Mouse (Mus musculus) heart, adult 11 months (tissue): ENCODE results near the gene Fam71e2.
A peak's percentile ranks its signal among the peaks of the same experiment; 100 is the strongest.
"Not testable (repeated sequence)": the region's sequence is repeated elsewhere in the genome, so short reads cannot be mapped to it uniquely, and the experiment has no call there.

Source experiments
- DNase-seq: peaks from one replicate; pipeline ENCODE4 v3.0.0; 2022

Fam71e2 gene

DNA sequence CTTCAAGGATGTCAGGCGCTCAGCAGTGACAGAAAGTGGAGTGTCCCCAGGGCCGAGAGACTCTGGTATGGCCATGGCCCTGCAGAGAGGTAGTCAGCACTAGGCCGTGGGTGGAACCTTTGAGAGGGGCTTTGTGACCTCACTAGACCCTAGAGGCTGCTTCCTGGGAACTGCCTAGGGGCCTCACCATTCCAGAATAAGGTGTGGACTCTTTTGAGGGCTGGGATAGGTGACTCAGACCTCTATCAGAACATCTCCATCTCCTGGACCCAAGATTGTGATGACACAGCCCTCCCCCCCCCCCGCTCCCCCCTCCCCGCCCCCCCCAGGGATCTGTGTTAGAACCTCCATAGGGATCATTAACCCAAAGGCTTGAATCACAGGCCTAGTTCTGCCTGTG, at the start of gene Fam71e2:
TSS of gene Fam71e2 (minus strand) at position 101 of the 400 bp plus-strand sequence.
- no peak for DNase-seq

GRCm38 (mm10) chr7:4816559-4816958, 45.5 kb upstream of the Fam71e2 start:
- DNase-seq = no peak

DNA sequence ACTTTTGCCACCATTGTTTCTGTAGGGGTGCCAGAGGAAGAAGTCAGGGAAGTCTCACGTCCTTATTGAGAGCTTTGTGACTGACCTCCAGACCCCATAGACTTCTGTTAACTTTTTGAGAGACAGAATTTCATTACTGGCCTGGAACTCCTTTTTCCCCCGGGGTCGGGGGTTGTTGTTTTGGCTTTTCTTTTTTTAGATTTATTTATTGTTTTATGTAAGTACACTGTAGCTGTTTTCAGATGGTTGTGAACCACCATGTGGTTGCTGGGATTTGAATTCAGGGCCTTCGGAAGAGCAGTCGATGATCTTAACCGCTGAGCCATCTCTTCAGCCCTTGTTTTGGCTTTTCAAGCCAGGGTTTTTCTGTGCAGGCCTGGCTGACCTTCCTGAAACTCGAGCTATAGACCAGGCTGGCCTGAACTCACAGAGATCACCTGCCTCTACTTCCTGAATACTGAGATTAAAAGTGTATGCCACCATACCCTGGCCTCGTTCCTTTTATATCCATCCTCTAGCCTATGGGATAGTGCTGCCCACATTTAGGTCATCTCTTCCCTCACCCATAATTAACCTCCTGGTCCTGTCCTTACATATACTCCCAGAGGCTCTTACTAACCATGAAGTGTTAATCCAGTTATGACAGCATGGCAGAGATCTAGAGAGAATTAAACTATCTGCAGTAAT, 42.1 kb upstream of the Fam71e2 start:
- peak; percentile 89 for DNase-seq

DNA sequence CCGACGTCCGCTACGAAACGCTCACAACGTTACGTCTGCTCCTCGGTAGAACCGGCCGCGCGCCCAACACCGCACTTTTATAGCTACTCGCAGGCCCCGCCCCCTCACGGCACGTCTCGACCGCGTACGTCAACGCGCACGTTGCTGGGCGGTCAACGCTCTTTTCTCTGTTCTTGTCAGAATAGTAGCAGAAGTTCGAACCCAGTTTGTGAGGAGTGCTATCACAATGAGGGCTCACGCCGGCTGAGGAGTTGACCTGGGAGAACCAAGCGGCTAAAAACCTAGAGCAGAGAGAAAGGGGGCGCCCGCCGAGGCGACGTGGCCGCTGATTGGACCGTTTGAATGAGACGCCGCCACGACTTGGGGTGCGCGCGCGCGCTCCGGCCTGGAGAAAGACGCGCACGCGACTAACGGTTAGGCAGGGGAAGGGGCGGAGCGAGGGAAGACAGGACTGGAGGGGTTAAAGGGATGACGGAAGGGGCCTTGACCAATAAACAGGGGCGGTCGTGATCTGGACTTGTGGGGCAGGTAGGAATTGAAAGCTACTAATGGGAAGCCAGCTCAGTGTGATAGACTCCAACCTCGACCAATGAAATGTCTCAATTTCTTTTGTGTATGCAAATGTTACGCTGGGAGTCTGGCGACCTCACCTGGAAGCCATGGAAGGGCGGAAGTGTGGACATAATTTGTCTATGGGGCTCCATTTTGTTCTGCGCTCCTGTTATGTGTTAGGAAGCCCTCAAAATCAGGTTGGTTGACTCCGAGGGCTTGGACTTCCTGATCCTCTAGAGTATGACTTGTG, 41.4 kb upstream of the Fam71e2 start, which contains the start of gene Ube2s:
TSS of gene Ube2s (minus strand) at position 288 of the 802 bp plus-strand sequence.
- DNase-seq = peak; percentile 100

- DNase-seq = no peak
Measured at GRCm38 (mm10) chr7:4811842-4812302, 40.8 kb upstream of the Fam71e2 start.

DNA sequence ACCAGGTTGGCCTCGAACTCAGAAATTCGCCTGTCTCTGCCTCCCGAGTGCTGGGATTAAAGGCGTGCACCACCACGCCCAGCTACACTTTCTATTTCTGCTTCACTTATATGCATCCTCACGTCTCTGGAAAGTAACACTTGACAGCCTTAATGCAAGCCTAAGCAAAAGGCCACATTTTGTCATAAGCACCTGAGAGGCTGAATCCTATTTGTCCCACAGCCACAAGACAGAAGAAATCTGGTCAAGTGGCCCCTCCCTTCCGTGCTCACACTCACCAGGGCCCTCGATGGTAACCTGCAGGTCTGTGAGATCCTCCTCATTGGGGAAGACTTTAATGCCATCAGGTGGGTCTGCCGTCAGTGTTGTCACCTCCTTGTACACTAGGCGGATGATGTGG, 40.0 kb upstream of the Fam71e2 start:
- not testable (repeated sequence) for DNase-seq

GRCm38 (mm10) chr7:4806716-4807115, 35.6 kb upstream of the Fam71e2 start:
- DNase-seq = no peak

- no peak for DNase-seq
Measured at GRCm38 (mm10) chr7:4802247-4802646, 31.1 kb upstream of the Fam71e2 start.

DNA sequence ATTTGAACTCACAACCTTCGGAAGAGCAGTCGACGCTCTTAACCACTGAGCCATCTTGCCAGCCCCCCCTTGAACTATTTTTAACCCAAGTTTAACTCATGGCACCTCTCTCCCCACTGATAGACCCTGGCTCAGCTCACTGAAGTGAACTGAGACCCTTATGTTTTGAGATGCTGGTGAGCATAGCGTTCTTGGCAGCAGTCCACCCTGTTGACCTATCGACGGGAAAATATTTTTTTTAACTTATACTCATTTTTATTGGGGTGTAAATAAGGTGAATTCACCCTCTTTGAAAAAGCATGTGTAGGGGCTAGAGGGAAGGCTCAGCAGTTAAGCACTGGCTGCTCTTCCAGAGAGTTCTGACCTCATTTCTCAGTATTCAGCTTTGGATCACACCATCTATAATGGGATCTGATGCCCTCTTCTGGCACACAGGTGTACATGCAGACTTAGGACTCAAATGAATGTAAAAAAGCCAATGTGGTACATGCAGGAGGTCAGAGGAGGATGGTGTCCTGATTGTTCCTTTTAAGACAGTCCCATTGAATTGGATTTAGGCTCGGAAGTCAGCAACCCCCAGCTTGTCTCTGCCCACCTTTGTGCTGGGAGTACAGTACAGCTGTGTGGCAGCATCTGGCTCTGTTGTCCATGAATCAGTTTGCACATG, 24.8 kb upstream of the Fam71e2 start:
- DNase-seq = peak; percentile 89

DNA sequence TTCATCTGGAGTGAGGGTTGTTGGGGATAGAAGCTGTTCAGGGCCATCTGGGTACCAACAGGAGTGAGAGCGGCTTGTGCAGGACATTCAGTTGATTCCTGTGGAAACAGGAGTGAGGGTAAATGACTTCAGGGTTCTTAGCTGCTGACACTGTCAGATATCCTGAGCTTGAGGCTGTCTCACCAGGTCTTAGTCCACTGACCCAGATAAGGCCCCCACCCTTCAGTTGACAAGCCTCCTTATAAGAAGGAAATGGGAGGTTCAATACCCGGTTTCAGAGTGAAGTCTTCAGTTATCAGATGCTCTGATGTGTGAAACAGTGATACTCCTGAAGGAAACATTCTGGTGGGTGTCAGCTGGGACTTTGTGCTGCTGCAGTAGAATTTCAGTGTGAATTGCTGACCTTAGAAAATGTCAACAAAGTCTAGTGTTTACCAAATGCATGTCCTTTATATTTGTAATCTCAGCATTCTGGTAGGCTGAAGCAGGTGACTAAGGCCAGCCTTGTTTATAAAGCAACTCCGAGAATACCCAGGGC, 23.6 kb upstream of the Fam71e2 start:
- no peak for DNase-seq

DNA sequence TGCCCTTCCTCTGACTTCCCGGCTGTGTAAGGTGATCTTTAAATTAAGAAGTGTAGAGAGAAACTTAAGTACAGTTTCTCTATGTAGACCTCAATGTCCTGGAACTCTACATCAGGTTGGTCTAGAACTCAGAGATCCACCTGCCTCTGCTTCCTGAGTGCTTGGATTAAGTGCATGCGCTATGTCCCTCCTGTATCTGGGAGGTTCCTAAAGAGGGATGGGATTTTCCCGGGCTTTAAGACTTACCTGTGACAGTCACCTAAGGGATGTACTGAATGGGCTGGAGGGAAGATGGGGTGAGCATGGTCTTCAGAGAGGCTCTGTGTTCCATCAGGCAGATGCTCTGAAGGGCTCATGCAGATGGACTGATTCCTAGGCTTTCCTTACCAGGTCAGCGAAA, 22.6 kb upstream of the Fam71e2 start:
- DNase-seq = peak; percentile 71

DNA sequence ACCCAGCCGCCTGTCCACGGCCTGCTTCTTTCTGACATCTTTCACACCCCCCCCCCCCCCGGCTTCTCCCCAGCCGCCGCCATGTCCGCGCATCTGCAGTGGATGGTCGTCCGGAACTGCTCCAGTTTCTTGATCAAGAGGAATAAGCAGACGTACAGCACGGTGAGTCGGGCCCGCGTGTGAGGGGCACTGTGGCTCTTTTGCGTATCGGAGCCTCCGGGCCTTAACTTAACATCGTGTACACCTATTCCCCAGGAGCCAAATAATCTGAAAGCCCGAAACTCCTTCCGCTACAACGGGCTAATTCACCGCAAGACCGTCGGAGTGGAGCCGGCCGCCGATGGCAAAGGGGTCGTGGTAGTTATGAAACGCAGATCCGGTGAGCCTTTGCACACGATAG, 22.1 kb upstream of the Fam71e2 start:
- not testable (repeated sequence) for DNase-seq

- DNase-seq = peak; percentile 99
Measured at GRCm38 (mm10) chr7:4792278-4793212, 21.4 kb upstream of the Fam71e2 start, which contains the start of gene Rpl28. Gene Rpl28 (plus strand): TSS chr7:4792874.

- peak; percentile 96 for DNase-seq
Measured at GRCm38 (mm10) chr7:4789436-4789935, 18.4 kb upstream of the Fam71e2 start, which contains the start of gene Tmem238. Gene Tmem238 (minus strand): TSS chr7:4789656.

GRCm38 (mm10) chr7:4788499-4789435, 17.7 kb upstream of the Fam71e2 start:
- peak; percentile 96 for DNase-seq

GRCm38 (mm10) chr7:4783667-4784268, 12.7 kb upstream of the Fam71e2 start:
- DNase-seq = no peak

DNA sequence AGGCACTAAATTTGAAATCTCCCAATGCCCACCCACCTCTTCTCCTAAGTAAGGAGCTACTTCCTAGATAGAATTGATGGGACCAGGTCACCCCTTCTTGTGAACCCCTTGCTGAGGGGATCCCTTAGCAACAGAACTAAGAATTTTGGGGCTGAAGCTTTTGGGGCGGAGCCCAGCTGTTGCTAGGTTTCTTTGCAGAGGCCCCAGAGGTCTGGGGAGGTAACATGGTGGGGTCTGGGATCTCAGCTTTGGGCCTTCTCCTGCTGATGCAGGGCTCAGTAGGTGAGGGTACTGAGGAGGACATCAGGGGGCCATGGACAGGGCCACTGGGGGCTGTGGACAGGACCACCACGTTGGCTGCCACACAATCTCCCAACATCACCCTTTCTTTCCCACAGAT, 11.7 kb upstream of the Fam71e2 start, which contains the start of the genes Il11 and Tmem190:
TSS of gene Il11 (minus strand) at position 101 of the 400 bp plus-strand sequence.
TSS of gene Tmem190 (plus strand) at position 179 of the 400 bp plus-strand sequence.
- DNase-seq = no peak

GRCm38 (mm10) chr7:4782130-4782529, 11.0 kb upstream of the Fam71e2 start:
- no peak for DNase-seq

- DNase-seq = no peak
Measured at GRCm38 (mm10) chr7:4779921-4780320, 8.8 kb upstream of the Fam71e2 start.
